Mouse (Mus musculus): ENCODE measurements around the gene Magi1.
"Not testable (repeated sequence)": the region's sequence is repeated elsewhere in the genome, so short reads cannot be mapped to it uniquely, and the experiment has no call there.

The Magi1 gene

DNA sequence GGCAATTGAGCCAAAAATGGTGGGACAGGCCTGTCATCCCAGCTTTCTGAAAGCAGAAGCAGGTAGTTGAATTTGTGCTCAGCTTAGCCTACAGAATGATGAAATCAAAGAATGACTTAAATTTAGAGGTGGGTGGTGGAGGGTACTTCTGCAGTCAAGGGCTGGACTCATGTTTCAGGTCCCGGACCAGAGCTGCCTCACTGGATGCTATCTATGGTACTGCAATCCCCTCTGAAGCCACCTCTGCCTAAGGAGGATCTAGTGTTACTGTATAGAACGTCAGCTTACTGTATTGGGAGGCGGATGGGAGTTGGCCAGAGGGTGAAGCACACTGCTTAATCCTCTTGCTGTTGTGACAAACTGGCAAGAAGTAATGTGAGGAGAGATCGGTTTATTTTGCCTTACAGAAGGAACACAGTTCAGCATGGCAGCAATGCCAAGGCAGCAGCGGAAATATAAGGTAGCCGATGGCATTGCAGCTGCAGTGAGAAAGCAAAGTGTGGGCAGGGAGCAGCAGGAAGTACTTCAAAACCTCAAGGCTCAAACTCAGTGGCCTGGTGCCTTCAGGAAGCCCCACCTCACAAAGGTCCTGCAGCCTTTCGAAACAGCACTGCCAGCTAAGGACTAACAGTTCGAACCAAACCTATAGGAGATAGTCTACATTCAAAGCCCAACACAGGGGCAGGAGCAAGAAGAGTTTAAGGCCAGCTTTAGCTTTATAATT lies 262.3 kb downstream of the Magi1 start:
- no peak for DNase-seq (ENCODE audit: low read depth, low spot score)
- H3K27me3 ChIP-seq (ENCODE audit: control insufficient read depth, insufficient read depth, low read length, poor library complexity, severe bottlenecking): no peaks in the 10 kb centered on the region
- no peaks in the 10 kb centered on the region for H3K36me3 ChIP-seq (ENCODE audit: control insufficient read depth, insufficient read depth, low read length, poor library complexity, severe bottlenecking)

DNA sequence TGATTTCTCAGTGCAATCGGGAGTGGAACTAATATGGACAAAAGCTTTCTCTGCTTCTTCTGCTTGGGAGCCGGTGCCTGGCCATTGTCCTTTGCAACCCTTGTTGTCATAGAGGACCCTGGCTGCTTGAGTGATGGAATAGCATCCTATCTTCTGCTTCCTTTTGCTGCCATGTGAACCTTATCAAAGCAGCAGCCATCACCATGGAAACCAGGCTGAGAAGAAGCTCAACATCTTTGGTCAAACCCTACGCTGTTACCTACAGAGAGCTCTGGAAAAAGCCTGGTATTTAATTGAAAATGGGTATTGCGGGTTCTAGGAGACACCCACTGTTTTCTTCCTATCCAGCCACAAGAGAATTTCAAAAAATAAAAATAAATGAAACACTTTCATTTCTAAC lies 263.2 kb downstream of the Magi1 start:
- no peak for DNase-seq (ENCODE audit: low read depth, low spot score)
- no peaks in the 10 kb centered on the region for H3K27me3 ChIP-seq (ENCODE audit: control insufficient read depth, insufficient read depth, low read length, poor library complexity, severe bottlenecking)
- H3K36me3 ChIP-seq (ENCODE audit: control insufficient read depth, insufficient read depth, low read length, poor library complexity, severe bottlenecking): no peaks in the 10 kb centered on the region

DNA sequence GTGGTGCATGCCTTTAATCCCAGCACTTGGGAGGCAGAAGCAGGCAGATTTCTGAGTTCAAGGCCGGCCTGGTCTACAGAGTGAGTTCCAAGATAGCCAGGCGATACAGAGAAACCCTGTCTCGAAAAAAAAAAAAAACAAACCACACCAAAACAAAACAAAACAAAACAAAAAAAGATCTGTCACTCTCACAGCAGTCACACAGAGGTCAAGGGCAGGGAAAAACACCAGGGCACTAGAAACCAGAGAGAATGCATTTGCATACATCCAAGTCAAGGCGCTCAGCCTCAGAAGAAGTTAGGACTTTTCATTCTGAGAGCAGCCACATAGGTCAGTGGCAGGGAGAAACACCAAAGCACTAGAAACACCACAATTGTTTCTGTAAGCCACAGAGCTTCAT lies 263.8 kb downstream of the Magi1 start:
- DNase-seq (ENCODE audit: low read depth, low spot score): no peak
- H3K36me3 ChIP-seq (ENCODE audit: control insufficient read depth, insufficient read depth, low read length, poor library complexity, severe bottlenecking): no peaks in the 10 kb centered on the region
- no peaks in the 10 kb centered on the region for H3K27me3 ChIP-seq (ENCODE audit: control insufficient read depth, insufficient read depth, low read length, poor library complexity, severe bottlenecking)

DNA sequence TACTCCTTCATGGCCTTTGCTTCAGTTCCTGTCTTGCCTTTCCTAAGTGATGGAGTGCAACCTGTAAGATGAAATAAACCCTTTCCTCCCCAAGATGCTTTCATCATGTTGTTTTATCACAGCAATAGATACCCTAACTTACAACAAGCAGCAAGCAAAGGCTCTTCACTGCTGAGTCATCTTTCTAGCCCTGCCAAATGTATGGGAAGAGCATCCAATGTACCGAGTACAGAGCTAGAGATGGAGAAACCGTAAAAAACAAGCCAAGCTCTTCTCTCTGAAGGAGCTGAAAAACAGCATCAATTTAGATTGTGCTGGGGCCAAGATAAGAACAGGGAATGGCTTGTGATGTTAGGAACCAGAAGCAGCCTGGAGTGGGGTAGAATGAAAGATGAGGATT lies 270.0 kb downstream of the Magi1 start:
- Histone ChIP-seq H3K36me3 (ENCODE audit: control insufficient read depth, insufficient read depth, low read length, poor library complexity, severe bottlenecking) (no peaks in the 10 kb centered on the region), H3K27me3 (ENCODE audit: control insufficient read depth, insufficient read depth, low read length, poor library complexity, severe bottlenecking) (no peaks in the 10 kb centered on the region)
- DNase-seq (ENCODE audit: low read depth, low spot score): no peak

DNA sequence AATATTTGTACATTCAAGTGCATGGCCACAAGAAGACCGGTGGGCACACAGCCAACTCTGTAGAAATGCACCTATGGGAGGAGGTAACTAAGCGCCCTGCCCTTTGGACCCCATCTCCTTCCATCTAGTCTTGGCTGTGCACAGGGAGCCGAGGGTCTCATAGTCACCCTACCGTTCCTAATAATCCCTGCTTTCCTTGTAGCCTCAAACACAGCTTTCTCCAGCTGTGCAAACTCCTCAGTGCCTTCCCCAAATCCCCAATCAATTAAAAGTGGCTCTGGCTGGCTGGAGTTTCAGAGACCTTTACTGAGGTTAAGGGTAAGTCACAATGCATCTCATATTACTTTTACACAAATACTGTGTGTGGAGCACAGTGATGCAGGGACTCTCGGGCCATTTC lies 271.8 kb downstream of the Magi1 start:
- H3K27me3 ChIP-seq (ENCODE audit: control insufficient read depth, insufficient read depth, low read length, poor library complexity, severe bottlenecking): no peaks in the 10 kb centered on the region
- no peaks in the 10 kb centered on the region for H3K36me3 ChIP-seq (ENCODE audit: control insufficient read depth, insufficient read depth, low read length, poor library complexity, severe bottlenecking)
- DNase-seq (ENCODE audit: low read depth, low spot score): no peak

DNA sequence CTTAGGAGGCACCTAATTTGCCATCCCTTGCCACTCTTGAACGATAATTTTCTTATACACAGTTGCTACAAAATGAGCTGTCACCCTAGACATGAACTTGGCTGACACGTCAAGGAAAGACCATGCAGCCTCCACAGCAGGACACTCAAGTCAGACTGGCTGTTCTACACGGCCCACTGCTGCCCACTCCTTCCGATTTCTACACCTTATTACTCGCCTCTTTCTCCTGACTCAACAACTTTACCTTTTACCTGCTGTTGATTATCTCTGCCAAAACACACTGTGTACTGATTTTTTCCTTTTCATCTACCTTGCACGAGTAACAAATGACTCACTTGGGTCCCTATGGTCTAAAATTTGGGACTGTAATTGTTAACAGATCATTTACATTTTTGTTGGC lies 272.2 kb downstream of the Magi1 start:
- no peaks in the 10 kb centered on the region for H3K36me3 ChIP-seq (ENCODE audit: control insufficient read depth, insufficient read depth, low read length, poor library complexity, severe bottlenecking)
- no peak for DNase-seq (ENCODE audit: low read depth, low spot score)
- H3K27me3 ChIP-seq (ENCODE audit: control insufficient read depth, insufficient read depth, low read length, poor library complexity, severe bottlenecking): no peaks in the 10 kb centered on the region

DNA sequence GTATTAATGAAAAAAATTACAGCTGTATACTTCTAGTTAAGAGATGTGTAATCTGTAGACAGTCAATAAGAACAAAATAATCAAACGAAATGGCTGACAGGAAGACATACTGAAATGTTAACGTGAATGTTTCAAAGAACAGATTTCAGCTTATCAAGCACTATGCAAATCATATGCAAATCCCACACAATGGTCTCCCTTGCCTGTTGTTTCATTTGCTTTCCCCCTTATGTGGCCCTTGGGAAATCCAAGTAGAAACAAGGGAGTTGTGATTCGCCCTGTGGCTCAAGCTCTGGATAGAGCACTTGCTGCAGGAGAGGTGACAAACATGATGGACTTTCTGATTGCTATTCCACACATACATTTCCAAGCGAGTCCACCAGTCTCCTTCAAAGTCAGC lies 275.1 kb downstream of the Magi1 start:
- Histone ChIP-seq H3K36me3 (ENCODE audit: control insufficient read depth, insufficient read depth, low read length, poor library complexity, severe bottlenecking) (no peaks in the 10 kb centered on the region), H3K27me3 (ENCODE audit: control insufficient read depth, insufficient read depth, low read length, poor library complexity, severe bottlenecking) (no peaks in the 10 kb centered on the region)
- no peak for DNase-seq (ENCODE audit: low read depth, low spot score)

DNA sequence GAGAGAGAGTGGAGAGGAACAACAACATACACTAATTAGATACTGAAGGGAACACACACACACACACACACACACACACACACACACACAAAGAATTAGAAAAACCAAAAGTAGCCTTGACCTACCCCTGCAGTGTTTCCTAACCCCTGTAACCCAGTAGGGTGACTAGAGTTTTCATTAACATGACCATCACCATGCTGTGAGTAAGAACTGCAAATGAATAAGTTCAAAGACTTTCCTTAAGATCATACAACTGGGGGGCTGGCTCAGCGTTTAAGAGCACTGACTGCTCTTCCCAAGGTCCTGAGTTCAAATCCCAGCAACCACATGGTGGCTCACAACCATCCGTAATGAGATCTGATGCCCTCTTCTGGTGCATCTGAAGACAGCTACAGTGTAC lies 280.1 kb downstream of the Magi1 start:
- not testable (repeated sequence) for H3K27me3 ChIP-seq (ENCODE audit: control insufficient read depth, insufficient read depth, low read length, poor library complexity, severe bottlenecking); H3K36me3 ChIP-seq (ENCODE audit: control insufficient read depth, insufficient read depth, low read length, poor library complexity, severe bottlenecking); DNase-seq (ENCODE audit: low read depth, low spot score)

DNA sequence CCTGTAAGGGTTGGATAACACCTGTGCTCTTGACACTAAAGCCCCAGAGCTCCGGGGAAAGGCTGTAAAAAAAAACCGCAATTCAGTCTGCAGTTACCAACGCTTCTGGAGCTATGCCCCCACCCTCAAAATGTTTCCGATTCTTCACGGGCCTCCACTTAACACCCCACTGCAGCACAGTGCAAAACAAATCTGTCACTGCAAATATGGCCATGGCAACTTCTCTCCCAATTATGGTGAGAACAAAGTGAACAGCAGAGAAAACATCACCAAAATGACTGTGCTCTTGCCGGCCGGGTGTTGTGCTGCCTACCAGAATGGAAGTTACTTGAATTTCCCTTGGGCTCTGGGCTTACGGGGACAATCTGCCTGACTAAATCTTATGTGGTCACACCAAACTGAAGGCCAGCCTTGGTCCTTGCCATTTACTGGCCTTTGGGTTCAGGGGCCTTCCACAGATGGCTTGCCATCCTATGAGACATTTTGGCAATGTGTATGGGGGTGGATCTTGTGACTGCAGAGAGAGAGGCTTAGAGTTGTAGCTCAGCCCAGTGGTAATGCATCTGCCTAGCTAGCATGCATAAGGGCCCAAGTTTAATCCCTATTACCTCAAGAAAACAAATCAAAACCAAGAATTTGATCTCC lies 286.8 kb downstream of the Magi1 start:
- DNase-seq (ENCODE audit: low read depth, low spot score): no peak

DNA sequence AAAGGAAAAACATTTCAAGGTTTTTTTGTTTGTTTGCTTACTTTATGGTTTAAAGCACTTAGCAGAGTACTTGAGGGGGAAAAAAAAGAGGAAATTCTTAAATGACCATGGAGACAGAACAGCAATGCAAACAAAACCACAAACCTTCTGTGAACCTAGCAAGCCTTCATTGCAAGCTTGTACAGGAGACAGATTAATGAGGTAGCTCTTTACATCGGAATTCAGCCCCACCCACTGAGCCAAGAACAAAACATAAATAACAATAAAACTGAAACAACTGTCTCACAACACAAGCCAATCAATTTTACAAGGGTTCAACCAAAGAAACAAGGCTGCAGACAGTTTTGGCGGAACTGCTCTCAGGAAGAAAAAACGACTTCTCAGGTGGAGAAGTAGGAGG lies 296.2 kb downstream of the Magi1 start:
- Histone ChIP-seq H3K36me3 (ENCODE audit: control insufficient read depth, insufficient read depth, low read length, poor library complexity, severe bottlenecking) (no peaks in the 10 kb centered on the region), H3K27me3 (ENCODE audit: control insufficient read depth, insufficient read depth, low read length, poor library complexity, severe bottlenecking) (no peaks in the 10 kb centered on the region)
- DNase-seq (ENCODE audit: low read depth, low spot score): no peak

More for the DNA sequence above, 286.8 kb downstream of the Magi1 start:
- Histone ChIP-seq H3K36me3 (ENCODE audit: control insufficient read depth, insufficient read depth, low read length, poor library complexity, severe bottlenecking) (no peaks in the 10 kb centered on the region), H3K27me3 (ENCODE audit: control insufficient read depth, insufficient read depth, low read length, poor library complexity, severe bottlenecking) (no peaks in the 10 kb centered on the region)

DNA sequence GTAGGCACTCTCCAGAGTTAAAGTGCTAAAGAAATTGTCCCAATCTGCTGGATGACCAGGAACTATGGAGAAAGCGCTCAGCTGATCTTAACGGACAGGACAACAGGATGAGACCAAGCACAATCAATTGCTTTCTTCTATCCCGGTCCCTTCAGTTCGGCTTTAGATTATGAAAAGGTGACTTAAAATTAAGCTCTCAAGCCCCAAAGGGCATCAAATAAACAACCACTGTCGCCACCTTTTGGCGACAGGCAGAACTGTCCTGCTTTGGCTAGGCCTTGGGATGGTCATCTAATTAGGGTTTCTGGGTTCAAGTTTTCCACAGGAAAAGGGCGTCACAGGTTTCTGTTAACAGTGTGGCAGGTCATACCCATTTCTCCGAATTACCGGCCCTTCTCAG lies 298.6 kb downstream of the Magi1 start:
- DNase-seq (ENCODE audit: low read depth, low spot score): no peak
- no peaks in the 10 kb centered on the region for H3K27me3 ChIP-seq (ENCODE audit: control insufficient read depth, insufficient read depth, low read length, poor library complexity, severe bottlenecking)
- no peaks in the 10 kb centered on the region for H3K36me3 ChIP-seq (ENCODE audit: control insufficient read depth, insufficient read depth, low read length, poor library complexity, severe bottlenecking)

DNA sequence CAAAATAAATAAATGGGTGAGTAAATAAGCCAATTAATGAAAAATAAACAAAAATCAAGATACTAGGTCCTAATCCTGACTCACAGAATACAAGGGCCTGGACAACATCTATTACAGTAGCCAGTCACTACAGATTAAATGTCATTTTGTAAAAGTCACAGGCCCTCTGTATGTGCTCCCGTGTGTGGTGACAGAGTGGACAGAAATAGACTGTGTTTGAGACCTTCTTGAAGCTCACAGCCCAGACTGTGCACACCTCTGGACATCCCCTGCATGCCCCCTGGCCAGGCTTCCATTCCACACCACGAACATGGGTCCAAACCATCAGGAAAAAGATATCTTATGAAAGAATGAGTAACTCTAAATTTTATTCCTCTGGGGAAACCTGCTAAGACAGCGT lies 300.2 kb downstream of the Magi1 start:
- DNase-seq (ENCODE audit: low read depth, low spot score): no peak
- Histone ChIP-seq H3K36me3 (ENCODE audit: control insufficient read depth, insufficient read depth, low read length, poor library complexity, severe bottlenecking) (no peaks in the 10 kb centered on the region), H3K27me3 (ENCODE audit: control insufficient read depth, insufficient read depth, low read length, poor library complexity, severe bottlenecking) (no peaks in the 10 kb centered on the region)

DNA sequence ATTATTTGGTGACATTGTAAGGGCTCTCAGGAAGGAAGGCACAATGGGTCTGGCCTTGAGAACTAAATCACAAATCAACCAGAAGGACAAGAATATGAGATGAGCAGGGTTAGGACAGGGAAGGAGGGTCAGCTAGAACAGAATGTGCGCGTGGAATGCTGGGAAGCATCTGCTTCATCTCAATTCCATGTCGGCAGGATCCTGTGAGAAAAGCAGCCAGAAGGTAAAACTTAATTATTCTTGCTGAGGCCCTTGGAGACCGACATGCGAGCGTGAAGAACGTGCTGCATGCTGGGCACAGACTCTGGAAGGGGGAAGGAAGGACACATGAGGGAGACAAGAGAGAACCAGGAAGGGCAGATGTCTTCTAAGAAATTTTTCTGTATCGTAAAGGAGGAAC lies 302.5 kb downstream of the Magi1 start:
- DNase-seq (ENCODE audit: low read depth, low spot score): no peak
- Histone ChIP-seq H3K36me3 (ENCODE audit: control insufficient read depth, insufficient read depth, low read length, poor library complexity, severe bottlenecking) (no peaks in the 10 kb centered on the region), H3K27me3 (ENCODE audit: control insufficient read depth, insufficient read depth, low read length, poor library complexity, severe bottlenecking) (no peaks in the 10 kb centered on the region)

DNA sequence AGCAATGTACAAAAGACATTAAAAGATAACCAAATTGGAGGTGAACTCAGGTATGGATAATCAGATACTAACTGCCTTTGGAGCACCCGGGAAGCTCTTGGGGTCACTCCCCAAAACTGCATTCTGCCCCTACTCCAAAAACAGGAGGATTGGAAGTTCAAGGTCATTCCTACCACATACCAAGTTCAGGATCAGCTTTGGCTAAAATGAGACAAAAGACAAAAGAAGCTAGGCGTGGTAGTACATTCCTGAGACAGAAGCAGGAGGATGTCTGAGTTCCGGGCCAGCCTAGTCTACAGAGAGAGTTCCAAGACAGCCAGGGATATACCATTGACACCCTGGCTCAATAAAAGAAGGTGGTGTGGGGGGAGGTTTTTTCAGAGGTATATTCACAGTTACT lies 304.5 kb downstream of the Magi1 start:
- H3K36me3 ChIP-seq (ENCODE audit: control insufficient read depth, insufficient read depth, low read length, poor library complexity, severe bottlenecking): no peaks in the 10 kb centered on the region
- no peaks in the 10 kb centered on the region for H3K27me3 ChIP-seq (ENCODE audit: control insufficient read depth, insufficient read depth, low read length, poor library complexity, severe bottlenecking)
- DNase-seq (ENCODE audit: low read depth, low spot score): no peak

DNA sequence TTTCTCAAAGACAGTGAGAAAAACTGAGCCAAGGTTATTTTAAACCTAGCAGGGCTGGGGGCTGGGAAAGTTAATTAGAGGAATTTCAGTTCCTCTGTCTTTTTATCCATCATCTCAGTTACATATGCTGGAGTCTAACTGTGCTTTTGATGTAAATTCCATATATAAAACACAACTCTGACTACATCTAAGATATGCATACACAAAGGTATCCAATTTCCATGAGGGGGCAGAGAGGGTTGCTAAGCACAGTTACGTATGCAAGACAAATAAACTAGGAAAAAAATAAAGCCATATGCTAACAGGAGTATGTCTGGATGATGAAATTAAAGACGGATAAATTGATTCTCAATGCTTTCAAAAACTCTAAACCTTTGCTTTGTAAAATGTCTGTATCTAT lies 315.0 kb downstream of the Magi1 start:
- no peaks in the 10 kb centered on the region for H3K27me3 ChIP-seq (ENCODE audit: control insufficient read depth, insufficient read depth, low read length, poor library complexity, severe bottlenecking)
- no peak for DNase-seq (ENCODE audit: low read depth, low spot score)

More for the DNA sequence above, 315.0 kb downstream of the Magi1 start:
- H3K36me3 ChIP-seq (ENCODE audit: control insufficient read depth, insufficient read depth, low read length, poor library complexity, severe bottlenecking): no peaks in the 10 kb centered on the region

Data from splenic B cell, adult 2 months (primary cell).